Mouse (Mus musculus): ENCODE results near the gene Dhdds. TPM values are rescaled to one million over a fixed set of nuclear protein-coding genes. Genes with fewer than 3 reads are reported as not detected.
"Not testable (repeated sequence)": the region's sequence is repeated elsewhere in the genome, so short reads cannot be mapped to it uniquely, and the experiment has no call there.

The Dhdds gene
- polyA plus RNA-seq, 1 experiment from 2014 or later, result 28.3 TPM

DNA sequence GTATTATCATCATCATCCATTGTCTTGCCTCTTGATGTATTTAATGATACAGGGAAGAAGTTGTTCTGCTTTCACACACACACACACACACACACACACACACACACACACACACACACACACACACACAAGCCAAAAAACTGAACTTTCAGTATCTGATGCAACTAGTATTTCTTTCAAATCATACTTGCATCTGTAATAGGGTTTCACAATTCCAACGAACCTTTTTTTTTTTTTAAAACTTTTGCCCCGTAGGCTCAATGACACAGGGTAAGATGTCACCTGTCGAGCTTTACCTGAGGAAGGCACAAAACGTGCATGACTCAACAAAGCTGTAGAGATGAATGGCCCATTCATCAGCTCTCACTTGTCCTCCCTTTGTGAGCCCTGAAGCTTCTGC, 1.5 kb upstream of the Dhdds start:
- ChIA-PET CTCF (no interaction called here), POLR2A (no interaction called here)
- no peaks in the 10 kb centered on the region for H3K27me3 ChIP-seq
- no peak for TF ChIP-seq CTCF (IDR thresholded peaks at IDR 0.05)
- DNase-seq (ENCODE audit: low read depth, low spot score) (no peak), ATAC-seq (no peak)
- in situ Hi-C loops (cut with MboI; ENCODE audit: low pct_unique_long_range_greater_than_20kb), result no loop called here

DNA sequence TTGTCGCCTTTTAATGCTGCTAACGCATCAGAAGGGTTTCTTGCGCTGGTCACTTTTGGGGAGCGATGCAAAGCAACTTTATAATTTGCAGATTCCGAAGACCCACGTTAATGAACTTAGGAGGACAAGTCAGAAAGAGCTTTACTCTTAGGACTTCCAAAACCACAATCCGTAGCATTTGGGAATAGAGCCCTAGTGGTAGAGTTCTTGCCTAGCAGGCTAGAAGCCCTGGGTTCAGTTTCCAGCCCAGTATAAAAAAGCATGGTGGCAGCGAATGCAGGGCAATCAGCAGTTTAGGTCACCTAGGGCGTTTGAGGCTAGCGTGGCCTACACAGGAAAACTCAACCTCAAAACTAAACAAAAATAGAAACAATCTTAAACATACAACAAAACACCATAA, 992 bp upstream of the Dhdds start:
- ChIA-PET CTCF (no interaction called here), POLR2A (no interaction called here)
- ATAC-seq, result no peak
- in situ Hi-C loops (cut with MboI; ENCODE audit: low pct_unique_long_range_greater_than_20kb), result no loop called here
- TF ChIP-seq CTCF (IDR thresholded peaks at IDR 0.05), result no peak
- H3K27me3 ChIP-seq, result no peaks in the 10 kb centered on the region
- DNase-seq (ENCODE audit: low read depth, low spot score), result no peak

DNA sequence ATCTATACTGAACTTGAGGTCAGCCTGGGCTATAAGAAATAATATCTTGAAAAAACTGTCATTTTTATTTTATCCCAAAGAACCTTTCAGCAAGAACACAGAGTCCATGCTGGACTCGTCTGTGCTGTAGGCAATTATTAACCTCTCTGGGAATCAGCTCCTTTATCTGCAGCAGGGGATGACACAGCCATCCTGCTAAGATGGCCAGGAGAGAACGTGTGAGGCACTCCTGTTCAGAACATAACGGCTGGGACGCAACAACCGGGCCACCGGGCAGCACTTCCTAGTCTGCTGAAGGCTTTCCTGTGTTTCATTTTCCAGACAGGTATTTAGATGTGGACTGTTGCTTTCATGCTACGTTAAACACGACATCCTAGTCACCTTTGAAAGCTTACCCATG, 6.0 kb downstream of the Dhdds start:
- CTCF ChIA-PET, result interaction anchor here (1.4 kb wide), 1 partner anchor 12 kb away, joined by 3 read pairs; no protein-coding TSS in a partner anchor
- DNase-seq (ENCODE audit: low read depth, low spot score) (no peak), ATAC-seq (no peak)
- no peaks in the 10 kb centered on the region for H3K27me3 ChIP-seq
- POLR2A ChIA-PET, result no interaction called here
- in situ Hi-C loops (cut with MboI; ENCODE audit: low pct_unique_long_range_greater_than_20kb), result loop anchor here (25.0 kb wide), 1 partner anchor 1907 kb away; the partner anchor contains the start of gene Epb41
- TF ChIP-seq CTCF (IDR thresholded peaks at IDR 0.05), result no peak

DNA sequence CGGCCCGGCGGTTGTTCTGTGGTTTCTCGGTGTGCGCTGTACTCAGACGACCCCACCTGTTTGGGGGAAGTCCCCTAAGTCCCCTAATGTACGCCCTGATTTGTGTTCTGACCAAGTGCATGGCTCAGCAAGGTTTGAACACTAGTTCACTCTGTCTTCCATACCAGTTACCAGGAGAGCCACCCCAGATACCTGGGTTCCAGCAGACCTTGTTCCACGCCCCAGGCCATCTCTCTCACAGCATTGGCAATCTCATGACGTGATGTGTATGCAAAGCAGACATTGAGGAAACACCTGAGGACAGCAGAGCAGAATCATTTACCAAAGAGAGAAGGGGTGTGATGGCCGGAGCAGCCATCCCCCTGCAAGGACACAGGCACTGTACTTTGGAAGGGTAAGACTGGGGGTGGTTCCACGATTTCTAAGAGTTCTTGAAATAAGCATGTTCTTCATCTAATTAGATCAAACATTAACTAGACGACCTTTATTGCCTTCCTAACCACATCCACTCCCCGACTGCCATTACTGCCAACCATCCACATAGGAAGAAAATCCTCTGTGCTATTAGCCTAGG, 9.5 kb downstream of the Dhdds start:
- CTCF ChIA-PET, result no interaction called here
- no peak for ATAC-seq
- in situ Hi-C loops (cut with MboI; ENCODE audit: low pct_unique_long_range_greater_than_20kb), result loop anchor here (25.0 kb wide), 1 partner anchor 1904 kb away; the partner anchor contains the start of gene Epb41
- TF ChIP-seq CTCF (IDR thresholded peaks at IDR 0.05), result no peak
- H3K27me3 ChIP-seq, result no peaks in the 10 kb centered on the region
- POLR2A ChIA-PET, result no interaction called here
- no peak for DNase-seq (ENCODE audit: low read depth, low spot score)

DNA sequence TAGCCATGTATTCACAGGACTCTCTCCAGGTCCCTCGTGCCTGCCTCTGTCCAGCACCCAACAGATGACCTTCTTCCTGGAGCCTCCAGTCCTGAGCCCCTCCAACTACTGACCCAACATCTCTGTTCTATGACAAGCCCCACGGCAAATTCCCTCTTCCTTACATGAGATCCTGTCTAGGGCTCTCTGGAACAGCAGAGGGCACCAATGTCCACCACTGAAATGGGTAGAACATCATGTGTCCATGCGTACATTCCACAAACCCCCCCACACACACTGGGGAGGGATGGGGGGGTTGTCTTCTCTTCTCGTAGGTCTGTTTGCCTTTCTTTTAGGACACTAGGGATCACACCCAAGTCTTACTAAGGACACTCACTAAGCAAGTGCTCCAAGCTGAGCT, 10.7 kb downstream of the Dhdds start:
- TF ChIP-seq CTCF (IDR thresholded peaks at IDR 0.05), result no peak
- POLR2A ChIA-PET, result no interaction called here

DNA sequence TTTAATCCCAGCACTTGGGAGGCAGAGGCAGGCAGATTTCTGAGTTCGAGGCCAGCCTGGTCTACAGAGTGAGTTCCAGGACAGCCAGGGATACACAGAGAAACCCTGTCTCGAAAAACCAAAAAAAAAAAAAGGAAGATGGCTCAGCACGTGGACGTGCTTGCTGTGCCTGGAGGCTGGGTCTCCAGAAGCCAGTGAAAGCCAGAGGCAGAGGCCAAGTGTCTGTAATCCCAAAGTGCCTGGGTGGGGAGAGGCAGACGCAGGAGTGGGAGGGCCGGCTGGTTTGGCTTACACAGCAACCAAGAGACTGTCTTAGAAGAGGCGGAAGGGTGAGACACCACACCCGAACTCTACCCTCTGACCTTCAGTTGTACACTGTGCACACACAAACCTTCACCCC, 12.4 kb downstream of the Dhdds start:
- ATAC-seq; POLR2A ChIA-PET; CTCF ChIA-PET; H3K27me3 ChIP-seq; DNase-seq (ENCODE audit: low read depth, low spot score): not testable (repeated sequence)
- in situ Hi-C loops (cut with MboI; ENCODE audit: low pct_unique_long_range_greater_than_20kb), result loop anchor here (25.0 kb wide), 1 partner anchor 1901 kb away; the partner anchor contains the start of gene Epb41

More for the DNA sequence above, 10.7 kb downstream of the Dhdds start:
- in situ Hi-C loops (cut with MboI; ENCODE audit: low pct_unique_long_range_greater_than_20kb), result loop anchor here (25.0 kb wide), 1 partner anchor 1903 kb away; the partner anchor contains the start of gene Epb41
- DNase-seq (ENCODE audit: low read depth, low spot score), result no peak
- no peak for ATAC-seq
- H3K27me3 ChIP-seq, result no peaks in the 10 kb centered on the region
- CTCF ChIA-PET, result no interaction called here

DNA sequence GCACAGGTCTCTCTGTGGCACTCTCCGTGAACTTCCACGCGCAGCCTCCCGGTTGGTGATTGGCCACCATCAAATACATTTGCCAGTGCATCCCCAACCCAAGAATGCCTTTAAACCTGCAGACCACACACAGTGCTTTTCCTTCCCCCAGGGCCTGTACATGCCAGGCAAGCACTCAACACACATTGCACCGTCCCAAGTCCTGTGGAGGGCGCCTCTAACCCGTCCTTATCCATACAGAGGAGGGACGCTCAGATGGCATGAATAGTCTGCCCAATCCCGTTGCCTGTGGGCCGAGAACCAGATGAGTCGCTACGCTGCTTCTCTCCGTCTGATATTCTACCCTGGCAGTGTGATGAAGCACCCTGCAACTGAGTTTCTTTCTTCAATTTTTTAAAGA, 17.8 kb downstream of the Dhdds start:
- H3K27me3 ChIP-seq, result no peaks in the 10 kb centered on the region
- ChIA-PET CTCF (no interaction called here), POLR2A (no interaction called here)
- in situ Hi-C loops (cut with MboI; ENCODE audit: low pct_unique_long_range_greater_than_20kb), result loop anchor here (25.0 kb wide), 1 partner anchor 1896 kb away; the partner anchor contains the start of gene Epb41
- no peak for TF ChIP-seq CTCF (IDR thresholded peaks at IDR 0.05)
- DNase-seq (ENCODE audit: low read depth, low spot score), result no peak
- ATAC-seq, result no peak

DNA sequence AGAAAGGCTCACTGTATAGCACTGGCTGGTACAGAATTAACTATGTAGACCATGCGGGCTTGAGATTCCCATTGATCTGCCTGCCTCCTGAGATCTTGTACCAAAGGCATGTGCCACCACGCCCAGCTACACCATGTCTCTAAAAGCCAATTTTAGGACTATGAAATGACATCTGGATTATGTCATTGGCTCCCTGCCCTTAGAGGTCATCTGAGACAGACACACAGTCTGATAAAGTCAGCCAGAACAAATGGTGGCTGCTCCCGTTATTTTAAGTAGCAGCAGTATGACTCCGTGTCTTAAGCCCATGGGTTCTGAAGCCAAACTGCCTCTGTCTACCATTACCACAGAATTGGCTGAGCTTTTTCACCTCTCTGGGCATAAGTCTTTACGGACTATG, 20.2 kb downstream of the Dhdds start:
- TF ChIP-seq CTCF (IDR thresholded peaks at IDR 0.05), result no peak
- DNase-seq (ENCODE audit: low read depth, low spot score), result no peak
- in situ Hi-C loops (cut with MboI; ENCODE audit: low pct_unique_long_range_greater_than_20kb), result loop anchor here (25.0 kb wide), 1 partner anchor 1893 kb away; the partner anchor contains the start of gene Epb41
- no peaks in the 10 kb centered on the region for H3K27me3 ChIP-seq
- no peak for ATAC-seq
- ChIA-PET POLR2A (no interaction called here), CTCF (no interaction called here)

DNA sequence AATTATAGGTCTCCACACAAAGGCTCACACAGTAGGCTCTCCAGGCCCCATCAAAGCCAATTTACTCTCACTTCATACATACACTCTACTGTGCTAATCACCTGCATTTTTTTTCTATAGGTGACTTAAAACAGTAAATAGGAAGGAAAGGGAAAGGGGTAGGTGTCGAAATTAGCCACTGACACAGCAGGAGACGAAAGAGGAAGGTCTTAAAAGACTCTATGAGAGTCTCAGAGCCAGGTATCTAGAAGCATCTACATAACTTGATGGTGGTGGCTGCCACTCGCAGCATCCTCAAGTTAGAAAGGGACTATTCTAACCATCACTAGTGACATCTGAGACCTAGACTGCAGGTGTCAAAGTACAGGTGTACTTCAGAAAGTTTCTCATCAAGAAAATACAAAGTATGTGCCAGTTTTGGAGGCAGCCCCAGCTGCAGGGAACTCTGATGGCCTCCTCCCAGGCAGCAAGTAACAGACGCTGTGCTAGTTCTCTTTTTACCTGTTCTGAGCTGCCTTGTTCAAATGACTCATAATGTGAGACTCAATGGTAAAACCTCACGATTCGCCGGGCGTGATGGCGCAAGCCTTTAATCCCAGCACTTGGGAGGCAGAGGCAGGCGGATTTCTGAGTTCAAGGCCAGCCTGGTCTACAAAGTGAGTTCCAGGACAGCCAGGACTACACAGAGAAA, 22.6 kb downstream of the Dhdds start:
- in situ Hi-C loops (cut with MboI; ENCODE audit: low pct_unique_long_range_greater_than_20kb), result loop anchor here (25.0 kb wide), 1 partner anchor 1891 kb away; the partner anchor contains the start of gene Epb41
- DNase-seq (ENCODE audit: low read depth, low spot score), result no peak
- ATAC-seq, result no peak
- no peak for TF ChIP-seq CTCF (IDR thresholded peaks at IDR 0.05)
- ChIA-PET CTCF (no interaction called here), POLR2A (no interaction called here)
- H3K27me3 ChIP-seq, result no peaks in the 10 kb centered on the region

DNA sequence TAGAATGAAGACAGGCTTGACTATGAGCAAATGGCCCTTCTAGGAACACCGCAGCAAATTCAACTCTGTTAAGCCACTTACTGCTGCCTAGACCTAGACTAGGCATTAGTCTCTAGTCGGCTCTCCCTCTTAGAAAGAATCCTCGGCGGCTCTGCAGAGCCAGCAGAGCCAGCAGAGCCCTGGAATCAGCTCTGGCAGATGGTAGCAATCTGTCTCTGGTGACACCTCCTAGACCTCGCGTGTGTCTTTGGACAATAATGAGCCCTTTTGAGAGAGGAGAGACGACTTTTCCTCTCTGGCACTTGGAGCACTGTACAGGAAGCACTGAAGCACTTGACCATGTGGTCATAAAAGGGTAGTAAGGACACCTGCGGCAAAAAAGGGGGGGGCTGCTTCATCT, 29.0 kb downstream of the Dhdds start:
- in situ Hi-C loops (cut with MboI; ENCODE audit: low pct_unique_long_range_greater_than_20kb), result no loop called here
- ATAC-seq (no peak), DNase-seq (ENCODE audit: low read depth, low spot score) (no peak)
- ChIA-PET POLR2A (no interaction called here), CTCF (no interaction called here)
- TF ChIP-seq CTCF (IDR thresholded peaks at IDR 0.05), result no peak
- no peaks in the 10 kb centered on the region for H3K27me3 ChIP-seq

DNA sequence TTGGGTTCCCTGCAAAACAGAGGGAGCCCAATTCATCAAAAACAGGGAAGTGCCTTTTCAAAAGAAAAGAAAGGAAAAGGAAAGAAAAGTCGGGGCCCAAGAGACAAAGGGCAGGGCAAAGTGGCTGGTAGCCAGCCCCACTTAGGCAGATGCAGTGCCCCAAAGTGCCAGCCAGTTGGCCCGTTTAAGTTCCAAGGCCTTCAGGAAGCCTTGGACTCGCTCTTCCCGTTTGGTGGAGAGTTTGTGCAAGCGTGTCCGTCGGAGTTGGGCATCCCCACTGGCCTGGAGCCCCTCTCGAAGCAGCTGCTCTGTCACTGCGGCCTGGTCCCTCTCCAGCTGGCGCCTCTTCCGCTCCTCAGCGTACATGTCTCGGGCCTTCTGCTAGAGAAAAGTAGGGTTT, 29.8 kb downstream of the Dhdds start:
- CTCF ChIA-PET, result no interaction called here
- no peak for ATAC-seq
- no peak for TF ChIP-seq CTCF (IDR thresholded peaks at IDR 0.05)
- H3K27me3 ChIP-seq, result no peaks in the 10 kb centered on the region
- in situ Hi-C loops (cut with MboI; ENCODE audit: low pct_unique_long_range_greater_than_20kb), result no loop called here
- no peak for DNase-seq (ENCODE audit: low read depth, low spot score)
- POLR2A ChIA-PET, result no interaction called here
